Mouse (Mus musculus): ENCODE data around the gene Phgdh.

GRCm38 (mm10) chr3:98301761-98302160 is 38.0 kb downstream of the Phgdh start:
- TF ChIP-seq CTCF (IDR thresholded peaks at IDR 0.05; ENCODE audit: low read depth) (no peak), EP300 (IDR thresholded peaks at IDR 0.05; ENCODE audit: low read depth) (no peak)
